Mouse (Mus musculus) telencephalon, adult 2 months (tissue): Measurements from ENCODE around the gene Wdr64.

Experiments used
- DNase-seq: peaks from one replicate; pipeline ENCODE4 v3.0.0-alpha.2; 2011; ENCODE audit warnings: low read depth, low spot score

The Wdr64 gene

DNA sequence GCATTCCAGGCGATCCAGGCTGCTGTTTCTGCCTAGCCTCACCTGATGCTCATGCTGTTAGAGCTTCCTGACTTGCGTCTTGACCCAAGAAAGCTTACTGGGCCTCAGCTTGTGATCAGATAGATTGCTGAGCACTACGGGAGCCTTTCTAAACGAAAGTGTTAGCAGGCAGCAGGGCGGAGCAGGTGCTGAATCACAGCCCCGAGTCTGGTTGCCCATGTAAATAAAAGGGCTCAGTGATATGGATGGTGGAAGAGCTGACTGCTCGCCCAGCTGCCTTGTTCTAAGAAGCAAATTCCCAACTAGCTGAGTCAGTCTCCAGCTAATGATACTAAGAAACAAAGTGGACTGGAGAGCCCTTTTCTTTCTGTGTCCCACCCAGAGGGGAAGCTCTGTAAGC is 27.4 kb downstream of the Wdr64 start:
- DNase-seq = no peak

DNA sequence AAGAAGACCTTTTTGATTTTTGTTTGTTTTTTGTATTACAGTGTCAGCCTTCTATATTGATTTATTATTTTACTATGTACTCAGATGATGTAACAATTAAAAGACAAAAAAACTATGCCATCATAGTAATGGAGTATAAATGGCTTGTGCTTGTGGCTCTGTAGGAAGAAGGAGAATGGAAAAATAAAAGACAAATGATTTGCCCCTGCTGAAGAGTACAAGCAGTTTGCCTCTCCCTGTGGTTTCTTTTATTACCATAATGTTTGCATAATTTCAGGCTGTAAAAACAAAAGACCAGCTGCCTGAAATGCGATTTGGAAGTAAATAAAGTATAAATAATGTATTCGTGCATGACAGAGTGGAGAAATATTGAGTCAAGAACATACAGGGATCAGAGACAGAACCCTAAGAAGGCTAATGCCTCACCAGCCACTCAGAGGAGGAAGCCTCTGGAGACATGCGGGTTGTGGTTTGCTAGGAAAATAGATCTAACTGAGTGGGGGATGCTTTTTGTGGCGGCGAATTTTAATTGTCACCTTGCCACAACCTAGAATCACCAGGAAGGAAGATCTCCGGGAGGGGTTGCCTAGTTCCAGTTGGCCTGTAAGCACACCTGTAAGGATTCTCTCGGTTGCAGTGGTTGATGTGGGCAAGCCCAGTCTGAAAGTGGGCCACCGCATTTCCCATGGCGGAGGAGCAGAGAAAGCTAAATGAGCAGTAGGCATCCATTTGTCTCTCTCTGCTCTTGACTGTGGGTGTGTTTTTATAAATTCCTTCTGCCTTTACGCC is 56.4 kb downstream of the Wdr64 start:
- DNase-seq = no peak

- DNase-seq = no peak
Measured at GRCm38 (mm10) chr1:175794668-175795067, 96.3 kb downstream of the Wdr64 start.

- no peak for DNase-seq
Measured at GRCm38 (mm10) chr1:175808356-175808755, 110.0 kb downstream of the Wdr64 start.

DNA sequence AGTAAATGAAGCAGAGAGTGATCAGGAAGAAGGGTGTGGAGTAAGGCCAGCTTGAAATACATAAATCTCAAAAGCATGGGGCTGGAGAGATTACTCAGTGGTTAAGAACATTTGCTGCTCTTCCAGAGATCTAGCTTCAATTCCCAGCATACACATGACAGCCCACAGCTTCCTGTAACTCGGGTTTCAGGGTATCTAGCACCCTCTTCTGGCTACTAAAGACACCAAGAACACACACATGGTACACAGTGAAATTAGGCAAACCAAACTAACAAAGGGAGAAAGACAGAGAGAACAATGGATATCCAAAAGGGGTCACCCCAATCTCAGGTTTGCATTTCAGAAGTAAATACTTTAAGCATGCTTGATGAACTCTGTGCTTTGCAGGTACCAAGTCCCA is 113.2 kb downstream of the Wdr64 start:
- no peak for DNase-seq

DNA sequence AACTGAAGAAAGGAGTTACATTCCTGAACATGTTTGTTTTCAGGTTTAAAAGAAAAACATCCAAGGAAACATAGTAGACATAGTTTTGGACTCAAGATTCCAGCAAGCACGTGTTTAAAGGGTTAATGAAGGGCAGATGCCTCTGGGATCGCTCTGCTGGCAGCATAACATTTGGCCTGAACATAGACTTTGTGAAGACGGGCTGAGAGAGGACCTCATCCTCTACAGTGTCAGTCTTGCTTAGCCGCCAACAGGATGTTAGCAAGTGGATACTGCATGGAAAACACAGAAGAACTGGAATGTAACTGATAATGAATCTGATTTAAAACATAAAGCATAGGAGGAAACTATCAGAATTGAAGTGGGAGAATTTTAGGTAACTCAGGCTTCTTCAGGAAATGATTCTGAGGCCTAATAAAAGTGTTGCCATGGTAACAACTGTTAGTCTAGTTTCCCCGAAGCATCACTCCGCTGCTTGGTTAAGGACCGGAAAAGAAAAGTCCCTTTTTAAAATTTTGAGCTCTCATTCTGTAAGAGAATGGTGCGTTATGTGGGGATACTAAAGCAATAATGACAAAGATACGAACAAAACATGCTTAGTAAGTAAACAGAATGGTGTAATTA is 125.5 kb downstream of the Wdr64 start:
- DNase-seq = peak; percentile 41

GRCm38 (mm10) chr1:175828539-175828938 is 130.1 kb downstream of the Wdr64 start:
- DNase-seq = no peak

DNA sequence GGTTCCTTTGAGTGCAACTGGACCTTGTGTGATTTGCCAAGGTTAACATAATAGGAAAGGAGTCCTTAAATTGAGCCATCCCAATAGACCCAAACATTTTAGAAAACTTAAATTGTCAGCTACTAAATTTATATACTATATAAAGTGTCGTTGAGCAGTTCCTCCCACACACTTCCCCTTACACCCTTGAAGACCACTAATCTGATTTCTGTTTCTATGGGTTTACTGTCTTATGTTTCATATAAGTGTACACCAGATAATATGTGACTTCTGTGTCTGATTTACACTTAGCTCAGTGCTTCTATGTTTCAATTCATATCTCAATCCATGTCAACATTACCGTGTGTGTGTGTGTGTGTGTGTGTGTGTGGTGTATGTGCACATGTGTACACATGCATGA is 130.8 kb downstream of the Wdr64 start:
- DNase-seq = no peak

GRCm38 (mm10) chr1:175855515-175855914 is 157.1 kb downstream of the Wdr64 start:
- DNase-seq = no peak
